Mouse (Mus musculus) kidney, adult 2 months (tissue): ENCODE data around the gene Map1lc3a.

Source experiments
- CTCF ChIP-seq: fragments of 200-500 bp; conservative IDR thresholded peaks from 2 replicates; pipeline ENCODE4 v1.5.1; 2011; ENCODE audit warnings: low read depth, mild to moderate bottlenecking, control low read depth, low read length, moderate library complexity, mixed read lengths; ENCODE audit not compliant: insufficient read depth, insufficient read length
- POLR2A ChIP-seq: fragments of 200-500 bp; IDR thresholded peaks from one replicate; pipeline ENCODE4 v1.6.1; 2011; ENCODE audit warnings: low read depth, low read length, control low read depth

DNA sequence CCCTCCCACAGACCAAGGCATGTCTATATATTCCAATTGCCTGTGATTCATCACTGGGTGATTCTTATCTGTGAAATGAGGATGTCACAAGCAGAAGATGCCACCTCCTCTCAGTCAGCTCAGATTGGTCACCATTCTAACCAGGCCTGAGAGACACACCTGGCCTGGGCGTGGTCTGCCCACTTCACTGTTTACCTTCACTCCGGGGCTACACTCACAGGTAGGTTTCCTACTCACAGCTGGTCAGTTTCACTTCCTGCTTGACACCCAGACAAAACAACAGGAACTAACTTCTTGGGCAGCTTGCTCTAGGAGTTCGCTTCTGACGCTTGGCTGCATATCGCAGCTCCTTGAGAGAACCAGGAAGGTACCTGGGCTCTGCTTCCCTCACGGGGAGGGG, 19.4 kb downstream of the Map1lc3a start:
- TF ChIP-seq CTCF (no peak), POLR2A (no peak)
